Mouse (Mus musculus) regulatory T cell (primary cell): ENCODE data around the gene Cyp17a1.

Experiments used
- in situ Hi-C: fragments of 300-600 bp; cut with MboI, MseI; formaldehyde crosslinking; loops from one replicate; pipeline ENCODE4 v1.15.1; 2025; ENCODE audit warnings: high pct_unique_total_duplicates

The Cyp17a1 gene

DNA sequence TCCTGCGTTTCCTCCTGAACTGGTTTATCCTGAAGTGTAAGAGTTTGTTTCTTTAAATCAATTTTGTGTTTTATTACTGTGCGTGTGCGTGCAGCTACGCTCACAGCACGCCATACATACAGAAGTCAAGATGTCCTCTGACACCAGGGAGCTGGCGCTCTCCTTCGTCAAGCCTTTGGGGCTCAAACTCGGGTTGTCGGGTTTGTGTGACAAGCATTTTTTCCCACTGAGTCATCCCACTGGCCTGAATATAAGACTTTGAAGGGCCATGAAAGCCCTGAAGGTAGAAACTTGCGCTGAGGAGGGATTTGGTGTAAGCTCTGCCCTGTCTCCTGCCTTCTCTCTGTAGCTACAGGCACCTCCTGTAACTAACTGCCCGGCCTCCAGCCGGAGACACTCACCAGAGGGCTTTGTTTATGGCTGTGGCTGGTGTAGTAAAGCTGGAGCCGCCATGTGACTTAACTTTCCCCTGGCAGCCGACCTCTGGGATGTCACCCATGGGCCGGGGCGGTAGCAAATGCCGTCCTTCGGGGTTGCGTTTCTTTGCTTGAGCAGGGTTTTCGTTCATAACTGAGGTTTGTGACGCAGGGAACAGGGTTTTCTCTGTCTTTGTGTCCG lies 30.7 kb downstream of the Cyp17a1 start:
- in situ Hi-C loops = no loop called here

DNA sequence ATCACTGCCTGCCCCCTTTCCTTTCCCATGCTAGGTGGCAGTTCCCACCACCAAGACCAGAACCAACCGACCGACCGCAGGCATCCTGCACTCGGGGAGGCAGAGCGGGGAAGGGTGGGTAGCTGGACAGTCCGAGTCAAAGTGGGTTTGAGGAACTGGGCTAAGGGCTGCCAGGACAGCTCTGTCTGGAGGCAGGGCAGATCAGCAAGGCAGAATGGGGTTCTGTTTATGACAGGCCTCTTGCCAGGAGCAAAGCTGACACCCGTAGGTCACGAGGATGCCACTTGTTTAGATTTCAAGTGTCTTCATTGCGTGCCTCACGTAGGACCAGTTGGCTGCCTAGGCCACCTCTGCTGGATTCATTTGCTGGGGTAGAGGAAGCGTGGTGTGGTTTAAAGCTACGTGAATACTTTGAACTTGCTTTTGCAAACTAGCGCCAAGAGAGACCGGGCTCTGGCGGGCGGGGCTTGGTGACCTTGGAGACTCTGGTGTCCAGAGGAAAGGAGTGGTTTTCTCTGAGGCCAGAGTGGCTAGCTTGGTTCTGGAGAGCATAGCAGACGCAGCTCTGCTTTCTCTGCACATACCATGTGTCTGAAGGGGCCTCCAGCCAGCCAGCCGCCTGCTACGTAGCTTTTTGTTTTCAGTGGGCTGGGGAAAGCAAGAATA lies 31.4 kb downstream of the Cyp17a1 start:
- in situ Hi-C loops = no loop called here

DNA sequence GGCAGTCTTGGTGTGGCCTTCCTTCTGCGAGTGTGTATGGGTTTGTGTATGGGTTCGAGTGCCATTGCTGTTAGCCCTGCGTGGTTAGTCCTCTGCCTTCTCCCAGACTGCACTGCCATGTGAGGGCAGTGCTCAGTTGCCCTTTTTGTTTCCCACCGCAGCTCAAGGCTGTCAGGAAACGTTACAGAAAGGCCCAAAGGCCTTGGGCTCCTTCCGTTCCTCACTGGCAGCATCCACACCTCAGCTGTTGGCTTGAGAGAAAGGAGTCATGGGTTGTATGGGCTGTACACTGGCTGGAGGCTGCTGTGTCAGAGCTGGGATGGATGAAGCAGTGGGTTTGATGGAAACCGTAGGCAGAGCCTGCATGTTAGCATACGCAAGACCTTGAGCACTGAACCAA lies 32.2 kb downstream of the Cyp17a1 start:
- in situ Hi-C loops = no loop called here

GRCm38 (mm10) chr19:46639496-46639895 lies 33.5 kb downstream of the Cyp17a1 start:
- in situ Hi-C loops = no loop called here

DNA sequence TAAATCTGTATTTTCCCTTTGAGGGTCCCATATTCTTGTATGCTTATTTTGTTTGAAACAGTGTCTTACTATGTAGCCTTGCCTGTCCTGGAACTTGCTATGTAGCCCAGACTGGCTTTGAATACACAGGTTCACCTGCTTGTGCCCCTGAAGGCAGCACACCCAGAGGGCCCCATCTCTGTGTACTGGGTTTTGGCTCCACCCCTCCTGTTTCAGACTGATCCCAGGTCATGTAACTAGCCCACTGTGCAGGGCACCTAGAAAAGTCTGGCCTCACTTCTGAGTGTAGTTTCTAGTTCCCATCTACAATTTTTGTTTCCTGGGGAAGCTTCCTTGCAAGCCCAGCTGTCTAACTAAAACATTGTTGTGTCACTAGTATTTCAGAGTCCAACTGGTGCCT lies 33.9 kb downstream of the Cyp17a1 start:
- in situ Hi-C loops = no loop called here

DNA sequence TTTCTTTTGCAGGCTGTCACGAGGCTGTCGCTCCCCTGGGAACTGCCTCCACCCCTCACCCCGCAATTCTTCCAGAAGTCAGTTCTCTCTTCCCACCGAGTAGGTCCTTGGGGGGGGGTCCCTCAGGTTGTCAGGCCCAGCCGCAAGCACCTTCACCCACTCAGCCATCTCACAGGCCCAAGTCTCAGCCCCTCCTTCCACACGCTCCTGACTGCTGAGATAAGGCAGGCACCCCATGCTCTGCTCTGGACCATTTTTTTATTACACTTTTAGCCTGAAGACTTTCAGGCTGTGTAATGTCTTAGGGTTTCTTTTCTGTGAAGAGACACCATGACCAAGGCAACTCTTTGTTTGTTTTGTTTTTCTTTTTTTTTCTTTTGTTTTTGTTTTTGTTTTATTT lies 35.4 kb downstream of the Cyp17a1 start:
- in situ Hi-C loops = no loop called here

- in situ Hi-C loops = no loop called here
Measured at GRCm38 (mm10) chr19:46635766-46636165, 37.2 kb downstream of the Cyp17a1 start.

GRCm38 (mm10) chr19:46631637-46632036 lies 41.3 kb downstream of the Cyp17a1 start:
- in situ Hi-C loops = no loop called here

DNA sequence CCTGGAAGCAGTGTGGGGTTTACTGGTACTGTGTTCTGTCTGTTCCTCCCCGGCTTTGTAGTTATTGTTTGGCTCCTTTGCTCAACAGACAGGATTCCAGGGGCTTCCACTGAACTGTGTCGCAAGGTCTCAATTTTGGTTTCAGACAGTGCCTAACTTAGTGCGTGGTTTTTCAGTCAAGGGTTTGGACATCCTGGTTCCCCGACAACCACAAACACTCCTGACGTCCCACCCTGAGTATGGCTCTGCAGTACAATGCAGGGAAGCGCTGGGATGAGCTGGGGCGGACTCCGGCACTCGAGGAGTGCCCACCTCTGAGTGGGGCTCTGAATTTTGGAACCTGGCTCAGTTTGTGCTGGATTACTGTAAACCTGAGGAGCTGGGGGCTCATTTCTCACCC lies 43.2 kb downstream of the Cyp17a1 start:
- in situ Hi-C loops = no loop called here

DNA sequence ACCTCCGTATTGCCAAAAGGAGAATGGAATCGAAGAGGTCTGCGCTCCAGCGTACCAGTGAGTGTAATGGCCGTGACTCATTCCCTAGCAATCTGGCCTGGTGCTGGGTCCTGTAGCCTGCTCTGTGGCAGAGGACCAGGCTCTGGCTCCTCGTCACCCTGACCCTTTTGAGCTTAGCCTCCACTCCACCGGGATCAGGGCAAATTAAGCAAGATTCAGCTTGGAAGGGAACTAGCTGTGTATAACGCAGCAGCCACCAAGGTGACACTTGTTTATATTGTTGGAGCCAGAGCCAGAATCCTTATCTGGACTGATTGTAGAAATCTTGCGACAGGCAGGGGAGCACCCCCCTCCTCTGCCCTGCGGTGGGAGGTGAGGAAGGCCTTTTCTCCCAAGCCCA lies 44.6 kb downstream of the Cyp17a1 start:
- in situ Hi-C loops = no loop called here

DNA sequence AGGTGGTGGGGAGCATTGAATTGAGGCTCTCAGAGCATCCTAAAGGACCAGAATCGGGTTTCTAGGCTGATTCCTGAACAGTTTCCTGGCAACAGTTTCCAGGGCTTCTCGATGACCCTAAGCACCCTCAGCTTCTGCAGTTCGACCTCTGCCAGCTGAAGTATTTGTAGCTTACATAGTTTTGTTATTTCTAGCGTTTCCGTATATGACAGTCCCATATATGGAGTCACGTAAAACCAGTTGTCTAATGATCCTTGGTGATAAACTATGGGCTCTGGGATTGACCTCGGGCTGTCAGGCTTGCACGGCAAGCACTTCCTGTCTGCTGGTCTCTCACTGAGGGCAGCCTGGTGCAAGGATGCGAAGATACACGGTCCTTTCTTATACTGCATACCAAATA lies 47.5 kb downstream of the Cyp17a1 start:
- in situ Hi-C loops = no loop called here

DNA sequence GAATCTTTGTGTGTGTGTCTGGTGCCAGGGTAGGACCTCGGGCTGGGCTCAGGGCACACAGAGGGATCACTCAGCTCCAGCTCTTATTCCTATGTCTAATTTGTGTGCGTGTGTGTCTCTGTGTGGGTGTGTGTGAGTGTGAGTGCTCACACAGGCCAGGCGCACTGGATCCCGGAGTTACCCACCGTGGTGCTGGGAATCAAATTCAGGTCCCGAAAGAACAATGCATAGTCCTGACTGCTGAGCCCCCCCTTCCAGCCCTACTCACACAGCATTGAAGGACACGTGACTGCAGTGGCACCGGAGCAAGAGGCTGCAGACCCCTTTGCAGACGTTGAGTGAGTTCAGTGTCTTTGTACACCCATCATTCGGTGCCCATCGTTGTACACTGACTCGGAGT lies 48.0 kb downstream of the Cyp17a1 start:
- in situ Hi-C loops = no loop called here

- in situ Hi-C loops = loop anchor here (5.0 kb wide), 1 partner anchor 102 kb away; no protein-coding TSS in a partner anchor
Measured at GRCm38 (mm10) chr19:46623790-46624772, 48.9 kb downstream of the Cyp17a1 start.

GRCm38 (mm10) chr19:46623194-46623667 lies 49.7 kb downstream of the Cyp17a1 start:
- in situ Hi-C loops = loop anchor here (5.0 kb wide), 1 partner anchor 101 kb away; no protein-coding TSS in a partner anchor

DNA sequence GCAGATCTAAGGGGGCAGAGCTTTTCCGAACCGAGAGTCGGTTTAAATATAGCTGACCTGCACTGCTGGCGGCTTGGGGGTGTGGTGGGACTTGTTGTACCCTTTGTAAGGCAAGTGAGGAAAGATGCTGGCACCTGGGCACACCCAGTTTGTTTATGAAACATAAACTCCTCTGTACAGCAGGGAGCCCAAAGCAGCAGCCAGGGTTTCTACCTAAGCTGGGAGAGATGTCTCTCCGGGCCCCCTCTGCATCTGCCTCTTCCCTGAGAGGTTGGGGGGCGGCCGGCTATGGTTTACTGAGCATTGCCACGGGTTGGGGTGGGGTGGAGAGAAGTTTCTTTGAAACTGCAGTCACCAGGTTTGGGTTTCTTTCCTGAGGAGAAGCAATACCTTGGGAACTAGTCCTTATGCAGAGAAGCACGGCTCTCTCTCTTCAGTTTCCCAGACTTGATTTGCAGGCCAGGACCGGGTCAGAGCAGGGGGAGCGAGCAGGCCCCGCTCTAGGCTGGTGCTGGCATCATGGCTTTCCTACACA lies 50.2 kb downstream of the Cyp17a1 start:
- in situ Hi-C loops = loop anchor here (5.0 kb wide), 1 partner anchor 100 kb away; no protein-coding TSS in a partner anchor

GRCm38 (mm10) chr19:46621236-46622183 lies 51.5 kb downstream of the Cyp17a1 start:
- in situ Hi-C loops = loop anchor here (5.0 kb wide), 1 partner anchor 99 kb away; no protein-coding TSS in a partner anchor

DNA sequence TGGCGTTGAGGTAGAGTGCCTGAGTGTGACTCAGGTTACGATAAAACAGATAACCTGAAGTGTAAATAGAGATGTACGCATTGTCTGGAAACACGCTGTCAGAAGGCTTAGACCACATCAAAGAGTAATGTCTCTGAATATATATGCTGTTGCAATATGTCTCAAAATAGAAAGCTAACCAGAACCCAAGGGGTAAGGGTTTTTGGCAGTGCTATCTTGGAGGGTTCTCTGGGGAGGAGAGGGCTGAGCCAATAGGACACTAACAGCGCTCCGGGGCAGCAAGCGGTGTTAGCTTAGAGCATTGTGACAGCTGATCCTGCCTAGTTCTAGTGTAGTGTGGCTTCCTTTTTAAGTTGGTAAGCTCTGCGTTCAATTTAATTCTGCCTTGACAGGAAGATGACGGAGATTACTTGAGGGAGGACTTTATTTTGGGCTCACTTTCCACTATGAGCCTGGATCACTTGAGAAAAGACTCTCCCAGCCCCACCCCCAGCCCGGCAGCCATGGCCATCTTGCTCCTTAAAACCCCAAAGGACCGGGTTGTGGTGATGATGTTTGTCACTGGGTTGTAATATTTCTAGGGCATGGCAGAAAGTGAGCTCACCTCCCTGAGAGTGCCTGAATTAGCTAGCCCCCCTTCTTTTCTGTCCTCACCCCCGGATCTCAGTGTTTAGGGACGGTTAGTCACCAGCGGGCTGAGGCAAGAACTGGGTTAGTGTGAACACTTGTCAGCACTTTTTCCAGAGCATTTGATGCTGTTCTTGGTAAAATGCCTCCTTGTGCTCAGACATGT lies 52.8 kb downstream of the Cyp17a1 start:
- in situ Hi-C loops = loop anchor here (5.0 kb wide), 1 partner anchor 98 kb away; no protein-coding TSS in a partner anchor

GRCm38 (mm10) chr19:46619518-46619917 lies 53.5 kb downstream of the Cyp17a1 start:
- in situ Hi-C loops = no loop called here

GRCm38 (mm10) chr19:46619001-46619400 lies 54.0 kb downstream of the Cyp17a1 start:
- in situ Hi-C loops = no loop called here

DNA sequence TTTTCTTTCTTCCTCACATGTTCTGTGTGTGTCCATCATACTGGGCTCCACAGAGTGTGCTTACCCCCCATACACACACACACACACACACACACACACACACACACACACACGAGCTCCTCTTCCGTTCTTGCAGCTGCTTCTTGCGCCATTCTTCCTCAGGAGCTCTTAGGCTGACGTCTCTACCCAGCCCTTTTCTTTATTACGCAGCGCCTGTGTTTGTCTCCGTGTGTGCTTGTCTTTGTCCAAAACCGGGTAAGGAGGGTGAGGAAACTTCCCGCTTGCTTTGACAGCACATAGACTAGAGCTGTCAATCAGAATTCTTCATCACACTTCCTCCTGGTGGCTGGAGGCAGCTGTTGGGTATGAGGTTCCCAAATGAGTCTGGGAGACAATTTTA lies 54.6 kb downstream of the Cyp17a1 start:
- in situ Hi-C loops = no loop called here
